Mouse (Mus musculus): ENCODE measurements around the gene Poln. TPM values are rescaled to one million over a fixed set of nuclear protein-coding genes. Genes with fewer than 3 reads are reported as not detected.
A peak's percentile ranks its signal among the peaks of the same experiment; 100 is the strongest.

Poln gene
- polyA plus RNA-seq, 1 experiment from 2014 or later = 0.59 TPM

DNA sequence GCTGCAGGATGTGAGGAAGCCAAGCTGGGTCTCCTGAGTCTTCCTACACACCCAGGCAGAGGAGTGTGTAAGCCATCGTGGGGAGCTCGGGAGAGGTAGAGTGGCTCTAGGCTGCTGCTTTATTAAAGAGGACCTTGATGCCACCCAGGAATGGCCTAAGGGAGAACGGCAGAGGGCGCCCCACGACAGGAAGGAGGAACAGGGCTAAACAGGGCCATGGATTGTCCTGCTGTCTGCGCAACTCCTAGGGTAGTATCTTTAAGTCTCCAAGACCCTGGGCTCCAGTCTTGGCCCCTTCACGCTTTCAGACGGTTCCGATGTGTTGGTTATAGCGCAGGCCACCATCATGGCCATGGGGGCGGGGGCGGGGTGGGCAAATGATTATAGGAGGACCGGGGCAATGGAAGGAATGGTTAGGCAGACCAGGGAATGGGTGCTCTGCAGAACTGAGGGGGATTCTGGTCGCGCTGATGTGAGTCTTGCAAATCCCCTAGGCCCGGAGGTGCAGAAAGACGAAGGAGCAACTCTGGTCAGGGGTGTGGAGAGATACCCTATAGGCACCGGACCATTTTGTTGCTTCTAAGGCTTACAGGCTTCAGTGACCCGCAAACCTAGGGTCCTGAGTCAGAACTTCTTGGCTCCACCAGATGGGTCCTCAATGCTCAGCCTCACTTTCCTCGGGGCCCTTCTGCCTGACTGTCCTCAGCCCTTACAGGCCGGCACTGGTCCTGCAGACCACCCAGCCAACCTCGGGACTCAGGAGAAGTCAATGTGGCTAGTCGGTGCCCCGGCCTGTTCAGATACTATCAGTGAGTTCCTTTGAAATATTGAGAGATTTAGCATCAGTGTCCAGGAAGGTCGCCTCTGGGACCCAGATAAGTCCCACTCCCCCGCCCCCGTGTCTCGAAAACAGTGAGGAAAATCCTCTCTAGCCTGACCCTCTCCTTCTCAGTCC lies 174.3 kb downstream of the Poln start:
- H3K27ac ChIP-seq = no peak overlapping the region

DNA sequence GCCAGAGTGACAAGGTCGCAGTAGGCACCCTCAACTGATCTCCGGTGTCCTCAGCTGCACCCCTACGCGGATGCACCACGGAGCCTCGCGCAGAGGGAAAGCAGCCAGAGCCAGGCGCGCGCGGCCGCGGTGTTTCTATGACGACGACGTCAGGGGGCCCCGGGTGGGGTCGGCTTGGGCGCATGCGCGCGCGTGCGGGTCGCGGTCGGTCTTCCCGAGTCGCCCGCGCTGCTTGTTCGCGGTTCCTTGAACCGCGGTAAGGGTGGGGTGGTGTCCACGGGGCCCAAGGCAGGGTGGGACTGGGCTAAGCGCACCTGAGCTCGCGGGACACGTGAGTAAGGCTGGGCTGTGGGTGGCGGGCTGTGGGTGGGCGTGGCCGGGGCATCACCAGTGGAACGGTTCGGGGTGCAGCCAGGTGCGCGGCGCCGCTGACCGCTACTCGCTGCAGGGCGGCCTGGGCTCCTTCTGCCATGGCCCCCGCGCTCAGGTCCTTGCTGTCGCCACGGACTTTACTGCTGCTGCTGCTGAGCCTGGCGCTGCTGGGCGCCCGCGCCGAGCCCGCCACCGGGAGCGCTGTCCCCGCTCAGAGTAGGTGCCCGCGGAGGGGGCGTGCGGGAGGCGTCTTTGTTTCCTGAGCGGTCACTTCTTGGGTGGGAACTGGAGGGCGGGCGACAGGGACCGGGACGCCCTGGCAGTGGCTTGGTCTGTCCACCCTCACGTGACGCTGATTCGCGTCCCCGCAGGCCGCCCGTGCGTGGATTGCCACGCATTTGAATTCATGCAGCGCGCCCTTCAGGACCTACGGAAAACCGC lies 185.7 kb downstream of the Poln start, which contains the start of gene Gm1673:
Gene Gm1673 (plus strand): TSS at position 125 of the 813 bp plus-strand sequence.
- H3K4me3 ChIP-seq = peak within 1 kb of the TSS; percentile 93
- peak; percentile 94 for DNase-seq (ENCODE audit: low spot score)
- H3K4me1 ChIP-seq = peaks cover 31% of the 10 kb centered on the region
- 0 out of 2 replicates have a peak, but pooled peaks cover 6% of the 10 kb centered on the region for H3K27me3 ChIP-seq (ENCODE audit: low read depth, poor library complexity, severe bottlenecking)
- H3K36me3 ChIP-seq = peaks cover 16% of the 10 kb centered on the region
- no peaks in the 10 kb centered on the region for H3K9me3 ChIP-seq (replicated peaks)
- WGBS = under 1% methylated on average over 88 of the region's 88 CpGs
- H3K27ac ChIP-seq = peak within 1 kb of the TSS; percentile 92

More for the DNA sequence above, 174.3 kb downstream of the Poln start:
- Histone ChIP-seq H3K4me1 (peaks cover 24% of the 10 kb centered on the region), H3K4me3 (peak overlapping the region; percentile 61), H3K27me3 (ENCODE audit: low read depth, poor library complexity, severe bottlenecking) (peaks cover 68% of the 10 kb centered on the region), H3K9me3 (replicated peaks) (no peaks in the 10 kb centered on the region), H3K36me3 (no peaks in the 10 kb centered on the region)
- whole genome bisulfite sequencing = 34% methylated on average over 28 of the region's 28 CpGs
- DNase-seq (ENCODE audit: low spot score) = peak; percentile 37

DNA sequence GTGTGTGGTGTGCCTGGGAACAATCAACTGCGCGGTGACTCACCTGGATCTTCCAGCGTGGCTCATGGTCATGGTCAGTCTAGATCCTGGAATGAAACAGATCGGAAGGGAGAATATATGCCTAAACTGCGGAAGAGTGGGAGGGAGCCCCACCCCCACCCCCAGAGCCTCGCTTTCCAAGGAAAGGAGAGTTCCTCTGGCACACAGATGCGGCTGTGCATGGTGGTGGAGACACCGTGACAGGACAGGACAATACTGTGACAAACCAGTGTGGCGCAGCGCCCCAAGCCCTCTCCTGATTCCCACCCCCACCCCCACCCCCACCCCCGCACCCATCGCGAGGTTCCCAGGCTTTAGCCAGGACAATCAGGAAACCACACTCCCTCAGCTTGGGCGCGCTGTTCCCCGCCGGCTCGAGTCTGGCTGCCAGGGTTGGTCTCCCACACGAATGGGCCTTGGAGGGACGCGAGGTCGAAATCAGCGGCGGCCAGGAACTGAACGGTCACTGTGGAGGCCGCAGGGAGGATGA lies 186.5 kb downstream of the Poln start:
- 7% methylated on average over 26 of the region's 26 CpGs for WGBS
- Histone ChIP-seq H3K36me3 (peaks cover 16% of the 10 kb centered on the region), H3K4me3 (peak overlapping the region; percentile 93), H3K27ac (peak overlapping the region; percentile 92), H3K9me3 (replicated peaks) (no peaks in the 10 kb centered on the region), H3K27me3 (ENCODE audit: low read depth, poor library complexity, severe bottlenecking) (0 out of 2 replicates have a peak, but pooled peaks cover 6% of the 10 kb centered on the region), H3K4me1 (peaks cover 31% of the 10 kb centered on the region)
- DNase-seq (ENCODE audit: low spot score) = no peak

DNA sequence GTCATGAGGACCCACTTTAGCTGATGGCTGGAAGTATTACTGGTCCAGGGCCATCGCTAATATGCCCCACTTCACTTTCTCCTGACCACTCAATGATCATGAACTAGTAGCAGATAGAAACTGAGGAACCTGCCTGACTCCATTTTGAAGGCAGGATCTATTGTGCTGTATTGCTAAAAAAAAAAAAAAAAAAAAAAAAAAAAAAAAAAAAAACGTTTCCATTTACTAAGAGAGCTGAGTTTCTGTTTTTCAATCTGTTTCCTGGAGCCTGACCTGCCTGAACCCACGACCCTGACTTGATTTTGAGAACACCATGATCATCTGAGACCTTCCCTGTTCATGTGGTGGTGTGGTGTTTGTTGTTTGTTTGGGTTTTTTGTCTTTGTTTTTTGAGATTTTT lies 193.0 kb downstream of the Poln start:
- Histone ChIP-seq H3K9me3 (replicated peaks) (no peaks in the 10 kb centered on the region), H3K27ac (no peak overlapping the region), H3K4me3 (no peak overlapping the region), H3K4me1 (no peaks in the 10 kb centered on the region), H3K27me3 (ENCODE audit: low read depth, poor library complexity, severe bottlenecking) (no peaks in the 10 kb centered on the region), H3K36me3 (0 out of 2 replicates have a peak, but pooled peaks cover 3% of the 10 kb centered on the region)
- WGBS = 48% methylated on average over 3 of the region's 3 CpGs
- DNase-seq (ENCODE audit: low spot score) = no peak

DNA sequence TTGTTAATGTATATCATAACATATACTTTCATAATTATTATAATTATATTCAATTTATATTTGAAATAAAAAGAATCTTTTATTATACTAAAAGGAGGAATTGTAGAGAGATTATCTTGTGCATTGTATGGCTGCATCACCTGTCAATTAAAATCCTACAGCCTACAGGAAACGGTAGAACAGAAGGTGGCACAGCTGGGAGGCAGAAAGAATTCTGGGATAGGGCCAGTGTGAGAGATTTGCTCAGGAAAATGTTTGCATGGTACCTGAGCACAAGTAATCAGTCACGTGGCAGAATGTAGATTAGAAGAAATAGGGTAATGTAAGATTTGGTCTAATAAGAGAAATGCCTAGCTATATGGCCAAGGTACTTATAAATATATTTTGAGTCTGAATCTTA lies 194.5 kb downstream of the Poln start:
- Histone ChIP-seq H3K4me3 (no peak overlapping the region), H3K36me3 (0 out of 2 replicates have a peak, but pooled peaks cover 3% of the 10 kb centered on the region), H3K27ac (no peak overlapping the region), H3K27me3 (ENCODE audit: low read depth, poor library complexity, severe bottlenecking) (no peaks in the 10 kb centered on the region), H3K9me3 (replicated peaks) (no peaks in the 10 kb centered on the region), H3K4me1 (no peaks in the 10 kb centered on the region)
- 73% methylated on average over 2 of the region's 2 CpGs for WGBS
- no peak for DNase-seq (ENCODE audit: low spot score)

DNA sequence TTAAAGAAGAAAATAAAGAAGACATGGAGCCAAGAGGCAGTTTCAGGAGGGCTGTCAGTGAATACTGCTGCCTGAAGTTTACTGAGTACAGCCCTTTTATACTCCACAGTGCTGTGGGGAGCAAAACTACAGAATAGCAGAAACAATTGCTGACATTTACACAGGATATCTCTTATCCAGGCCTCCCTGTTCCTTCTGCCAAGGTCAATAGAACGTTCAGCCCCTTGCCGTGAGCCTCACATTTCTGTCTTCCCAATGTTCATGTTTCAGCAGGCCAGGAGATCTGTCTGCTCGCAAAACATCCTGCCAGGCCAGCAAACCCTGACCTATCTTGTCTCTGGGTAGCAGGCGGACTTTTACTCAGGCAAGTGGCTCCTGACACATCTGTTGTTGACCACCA lies 209.9 kb downstream of the Poln start:
- Histone ChIP-seq H3K27ac (no peak overlapping the region), H3K4me1 (no peaks in the 10 kb centered on the region), H3K36me3 (no peaks in the 10 kb centered on the region), H3K4me3 (no peak overlapping the region), H3K27me3 (ENCODE audit: low read depth, poor library complexity, severe bottlenecking) (no peaks in the 10 kb centered on the region), H3K9me3 (replicated peaks) (peaks cover 4% of the 10 kb centered on the region; the same call in 1 of the 2 replicates)
- DNase-seq (ENCODE audit: low spot score) = no peak
- WGBS = 81% methylated on average over 4 of the region's 4 CpGs

Other genes starting within 250 kb of the Poln start
- 90.5 and 93.8 TPM in 2 replicates for gene Nelfa, start 233.0 kb downstream of the Poln start, polyA plus RNA-seq (2016; fragmentation: Nextera tagmentation; extraction: Ambion mirVana)
- gene Gm1673, start 186.0 kb downstream of the Poln start, polyA plus RNA-seq (2016; fragmentation: Nextera tagmentation; extraction: Ambion mirVana) = 174 TPM in 2 replicates
- gene Nat8l, start 173.5 kb downstream of the Poln start, polyA plus RNA-seq (2016; fragmentation: Nextera tagmentation; extraction: Ambion mirVana) = 0.15 and 0.18 TPM in 2 replicates
- gene Haus3, start 79 bp upstream of the Poln start, polyA plus RNA-seq (2016; fragmentation: Nextera tagmentation; extraction: Ambion mirVana) = 56.7 and 58.0 TPM in 2 replicates
- 13.2 and 25.3 TPM in 2 replicates for gene Mxd4, start 18.3 kb upstream of the Poln start, polyA plus RNA-seq (2016; fragmentation: Nextera tagmentation; extraction: Ambion mirVana)
- 0.62 and 0.76 TPM in 2 replicates for gene Zfyve28, start 119.0 kb upstream of the Poln start, polyA plus RNA-seq (2016; fragmentation: Nextera tagmentation; extraction: Ambion mirVana)
- not detected in 2 replicates for gene Cfap99, start 119.2 kb upstream of the Poln start, polyA plus RNA-seq (2016; fragmentation: Nextera tagmentation; extraction: Ambion mirVana)
- gene Rnf4, start 166.8 kb upstream of the Poln start, polyA plus RNA-seq (2016; fragmentation: Nextera tagmentation; extraction: Ambion mirVana) = 188 and 207 TPM in 2 replicates
- gene Fam193a, start 200.5 kb upstream of the Poln start, polyA plus RNA-seq (2016; fragmentation: Nextera tagmentation; extraction: Ambion mirVana) = 13.9 and 15.1 TPM in 2 replicates

All from limb, embryonic 10.5 days (tissue).